Mouse (Mus musculus): Measurements from ENCODE around the gene Elavl4.

The Elavl4 gene

GRCm38 (mm10) chr4:110264345-110264943, 87.3 kb downstream of the Elavl4 start:
- DNase-seq = no peak

- no peak for DNase-seq
These were observed 94.3 kb downstream of the Elavl4 start for GRCm38 (mm10) chr4:110257360-110257759.

- DNase-seq = no peak
These were observed 96.1 kb downstream of the Elavl4 start for GRCm38 (mm10) chr4:110255617-110256016.

GRCm38 (mm10) chr4:110250055-110250454, 101.7 kb downstream of the Elavl4 start:
- DNase-seq = no peak

GRCm38 (mm10) chr4:110242879-110243278, 108.8 kb downstream of the Elavl4 start:
- DNase-seq = no peak

GRCm38 (mm10) chr4:110234554-110234953, 117.2 kb downstream of the Elavl4 start:
- DNase-seq = no peak

GRCm38 (mm10) chr4:110232327-110232726, 119.4 kb downstream of the Elavl4 start:
- DNase-seq = no peak

GRCm38 (mm10) chr4:110231799-110232198, 119.9 kb downstream of the Elavl4 start:
- DNase-seq = no peak

GRCm38 (mm10) chr4:110229652-110230051, 122.1 kb downstream of the Elavl4 start:
- DNase-seq = no peak

- no peak for DNase-seq
These were observed 122.5 kb downstream of the Elavl4 start for GRCm38 (mm10) chr4:110229238-110229637.

GRCm38 (mm10) chr4:110227621-110228031, 124.1 kb downstream of the Elavl4 start:
- no peak for DNase-seq

- no peak for DNase-seq
These were observed 126.2 kb downstream of the Elavl4 start for GRCm38 (mm10) chr4:110225492-110225891.

GRCm38 (mm10) chr4:110218819-110219218, 132.9 kb downstream of the Elavl4 start:
- no peak for DNase-seq

GRCm38 (mm10) chr4:110217553-110217952, 134.2 kb downstream of the Elavl4 start:
- no peak for DNase-seq

- DNase-seq = no peak
These were observed 137.2 kb downstream of the Elavl4 start for GRCm38 (mm10) chr4:110214543-110214942.

- DNase-seq = no peak
These were observed 138.0 kb downstream of the Elavl4 start for GRCm38 (mm10) chr4:110213666-110214065.

GRCm38 (mm10) chr4:110210246-110210645, 141.5 kb downstream of the Elavl4 start:
- DNase-seq = no peak

GRCm38 (mm10) chr4:110209613-110210012, 142.1 kb downstream of the Elavl4 start:
- no peak for DNase-seq

GRCm38 (mm10) chr4:110201680-110202079, 150.0 kb downstream of the Elavl4 start:
- DNase-seq = no peak

GRCm38 (mm10) chr4:110199897-110200296, 151.8 kb downstream of the Elavl4 start:
- no peak for DNase-seq

GRCm38 (mm10) chr4:110198600-110198999, 153.1 kb downstream of the Elavl4 start:
- no peak for DNase-seq

GRCm38 (mm10) chr4:110177263-110177662, 174.4 kb downstream of the Elavl4 start:
- DNase-seq = no peak

- DNase-seq = no peak
These were observed 179.7 kb downstream of the Elavl4 start for GRCm38 (mm10) chr4:110172028-110172427.

- DNase-seq = no peak
These were observed 186.5 kb downstream of the Elavl4 start for GRCm38 (mm10) chr4:110165217-110165616.

GRCm38 (mm10) chr4:110161600-110161999, 190.1 kb downstream of the Elavl4 start:
- DNase-seq = no peak

Measured in thymus, postnatal 36 days (tissue).